Mouse (Mus musculus) granulocyte monocyte progenitor cell, adult 5-6 weeks (primary cell): Measurements from ENCODE around the gene Hsp90b1. TPM values are rescaled to one million over a fixed set of nuclear protein-coding genes. Genes with fewer than 3 reads are reported as not detected.

Experiments
- ATAC-seq: replicated peaks from 2 replicates; pipeline ENCODE4 v1.8.0; 2016; ENCODE audit warnings: mild to moderate bottlenecking, moderate TSS enrichment, inconsistent platforms; ENCODE audit not compliant: poor library complexity, severe bottlenecking
- total RNA-seq, 2 experiments: library from RNA; stranded (forward) in 1 of 2; stranded (reverse) in 1 of 2; fragments of 200-712, 200-1000 nt in 1 of 2; fragments of >200 nt in 1 of 2; fragmentation: Nextera tagmentation in 1 of 2; gene quantifications; 2 replicates each; pipeline ENCODE4 v1.2.3; 2014 to 2017

Gene Hsp90b1
- total RNA-seq, 2 experiments from 2014 or later, result 690 to 1,472 TPM

- ATAC-seq, result peak; percentile 72
Measured at GRCm38 (mm10) chr10:86670550-86670949, 34.8 kb downstream of the Hsp90b1 start.

Other genes with a start within 250 kb of the Hsp90b1 start
- 0.15 and 3.9 TPM in 2 replicates for gene Syn3, start 206.6 kb downstream of the Hsp90b1 start, total RNA-seq (2014; fragmentation: Nextera tagmentation)
- gene Syn3, start 206.6 kb downstream of the Hsp90b1 start, total RNA-seq (2017), result 0.26 and 0.31 TPM in 2 replicates
- 0.58 and 7.0 TPM in 2 replicates for gene Ttc41, start 302 bp upstream of the Hsp90b1 start, total RNA-seq (2014; fragmentation: Nextera tagmentation)
- gene Ttc41, start 302 bp upstream of the Hsp90b1 start, total RNA-seq (2017), result 2.0 and 2.2 TPM in 2 replicates
- not detected in 2 replicates for gene Gm49358, start 58.5 kb upstream of the Hsp90b1 start, total RNA-seq (2014; fragmentation: Nextera tagmentation)
- not detected in 2 replicates for gene Gm49358, start 58.5 kb upstream of the Hsp90b1 start, total RNA-seq (2017)
- 3.6 and 7.4 TPM in 2 replicates for gene Nt5dc3, start 73.5 kb upstream of the Hsp90b1 start, total RNA-seq (2014; fragmentation: Nextera tagmentation)
- 2.7 and 2.8 TPM in 2 replicates for gene Nt5dc3, start 73.5 kb upstream of the Hsp90b1 start, total RNA-seq (2017)